Mouse (Mus musculus) MEL (cell line): ENCODE results near the gene Dnase1l3. TPM values are rescaled to one million over a fixed set of nuclear protein-coding genes. Genes with fewer than 3 reads are reported as not detected.

Experiments used
- DNase-seq: peaks from one replicate; pipeline ENCODE4 v3.0.0; 2011; ENCODE audit warnings: low read depth, low spot score
- H3K27ac ChIP-seq: 2 replicates; pipeline ENCODE4 v1.5.1; 2012; ENCODE audit warnings: low read depth, mild to moderate bottlenecking, control low read depth, low read length, moderate library complexity; ENCODE audit not compliant: control insufficient read depth
- H3K27me3 ChIP-seq, 2 experiments: fragments of 150-350 bp in 1 of 2; sonication (generic) in 1 of 2; 2 replicates each; pipeline ENCODE4 v1.6.1; 2012; ENCODE audit warnings: low read length in 2 of 2, mild to moderate bottlenecking in 2 of 2, improper control_type of control experiment in 1 of 2, moderate library complexity in 1 of 2; ENCODE audit not compliant: insufficient read depth in 2 of 2, control insufficient read depth in 1 of 2
- H3K36me3 ChIP-seq, 2 experiments: 2 replicates each; pipeline ENCODE4 v1.6.1; 2012 to 2014; ENCODE audit warnings: low read length in 2 of 2, improper control_type of control experiment in 1 of 2, inconsistent platforms in 1 of 2, mild to moderate bottlenecking in 1 of 2; ENCODE audit not compliant: insufficient read depth in 2 of 2, control insufficient read depth in 1 of 2
- H3K4me1 ChIP-seq, 2 experiments: fragments of 150-350 bp in 1 of 2; sonication (generic) in 1 of 2; 2 replicates each; pipeline ENCODE4 v1.6.1; 2012; ENCODE audit warnings: low read length in 2 of 2, improper control_type of control experiment in 1 of 2, mild to moderate bottlenecking in 1 of 2; ENCODE audit not compliant: insufficient read depth in 2 of 2, control insufficient read depth in 1 of 2
- H3K4me3 ChIP-seq, 2 experiments: fragments of 150-350 bp in 1 of 2; sonication (generic) in 1 of 2; 2 replicates each; pipeline ENCODE4 v1.5.1; 2012; ENCODE audit warnings: low read depth in 2 of 2, low read length in 2 of 2, mild to moderate bottlenecking in 2 of 2, moderate library complexity in 2 of 2, control low read depth in 1 of 2, improper control_type of control experiment in 1 of 2; ENCODE audit not compliant: control insufficient read depth in 1 of 2, insufficient read depth in 1 of 2
- H3K79me2 ChIP-seq: 2 replicates; pipeline ENCODE4 v1.6.1; 2012; ENCODE audit warnings: mild to moderate bottlenecking, low read length, moderate library complexity; ENCODE audit not compliant: control insufficient read depth, poor library complexity, insufficient read depth
- H3K9ac ChIP-seq: 2 replicates; pipeline ENCODE4 v1.6.1; 2012; ENCODE audit warnings: low read depth, mild to moderate bottlenecking, control low read depth, low read length, moderate library complexity; ENCODE audit not compliant: control insufficient read depth, poor library complexity, severe bottlenecking
- H3K9me3 ChIP-seq: fragments of 150-350 bp; sonication (generic); replicated peaks from 2 replicates; pipeline ENCODE4 v1.6.1; 2012; ENCODE audit warnings: mild to moderate bottlenecking, low read length, improper control_type of control experiment, moderate library complexity; ENCODE audit not compliant: insufficient read depth
- EP300 ChIP-seq, 2 experiments: IDR thresholded peaks; 2 replicates each; pipeline ENCODE4 v1.6.1; 2011; ENCODE audit warnings: improper control_type of control experiment in 2 of 2, low read length in 2 of 2, low read depth in 1 of 2, mild to moderate bottlenecking in 1 of 2
- NRF1 ChIP-seq: IDR thresholded peaks from 2 replicates; pipeline ENCODE4 v1.6.1; 2014; ENCODE audit warnings: low read depth, mild to moderate bottlenecking, inconsistent platforms, low read length, improper control_type of control experiment, moderate library complexity; ENCODE audit not compliant: poor library complexity, insufficient read depth, severe bottlenecking
- polyA plus RNA-seq, 2 experiments: library from polyadenylated mRNA; stranded (reverse) in 1 of 2; unstranded in 1 of 2; fragments of >175 nt in 1 of 2; fragments of >200 nt in 1 of 2; gene quantifications; 2 replicates each; pipeline versions ENCODE4 v1.2.1 to v1.2.4; 2012; ENCODE audit warnings: low replicate concordance in 2 of 2, low read depth in 1 of 2; ENCODE audit not compliant: insufficient read length in 2 of 2, insufficient read depth in 1 of 2, missing spikeins in 1 of 2
- total RNA-seq: library from RNA; depleted of rRNA; stranded (reverse); fragments of 300-350 nt; gene quantifications from 2 replicates; pipeline ENCODE4 v1.2.3, GENCODE M21; 2012; rRNA removed

Gene Dnase1l3
- total and polyA plus RNA-seq, 3 experiments: not detected

DNA sequence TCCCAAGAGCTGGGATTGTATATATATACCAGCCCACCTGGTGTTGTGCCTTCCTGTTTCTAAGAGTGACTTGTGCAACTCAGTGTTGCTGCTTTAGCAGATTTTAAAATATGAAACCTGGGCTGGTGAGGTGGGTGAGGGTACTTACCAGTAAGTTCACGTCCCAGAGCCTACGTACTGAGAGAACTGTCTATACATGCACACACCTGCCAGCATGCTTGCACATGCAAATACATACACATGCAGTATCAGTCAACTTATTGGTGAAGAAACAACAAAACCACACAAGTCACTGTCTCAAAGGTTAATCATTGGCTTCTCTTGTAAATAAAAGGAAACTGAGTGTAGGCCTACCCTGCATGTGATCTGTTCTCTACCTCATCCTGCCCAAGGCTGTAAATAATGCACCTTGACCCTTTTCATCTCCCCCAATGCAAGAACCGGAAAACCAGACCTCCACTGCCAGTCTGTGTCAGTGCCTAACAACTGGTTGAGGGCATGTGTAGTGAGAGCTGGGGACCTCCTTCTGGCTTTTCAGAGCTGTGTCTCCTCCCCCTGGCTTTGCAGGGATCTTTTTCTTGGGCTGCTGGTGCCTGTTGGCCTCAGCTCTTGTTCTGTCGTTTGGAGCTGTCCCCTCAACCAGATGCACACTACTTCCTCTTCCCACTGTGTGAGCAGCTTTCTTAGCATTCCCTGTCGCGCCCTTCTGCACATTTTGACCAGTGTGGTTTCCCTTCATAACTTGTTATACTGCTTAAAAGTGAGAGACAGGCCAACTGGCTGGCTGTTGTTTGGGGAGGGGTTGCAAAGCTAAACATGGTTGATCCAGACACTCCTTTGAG lies 76.0 kb downstream of the Dnase1l3 start:
- no peak overlapping the region for H3K9ac ChIP-seq
- no peak overlapping the region for H3K4me3 ChIP-seq
- H3K36me3 ChIP-seq: peaks cover 0 to 2% of the 10 kb centered on the region in 2 experiments; a peak in 1 of 4 replicates
- DNase-seq: no peak
- H3K4me1 ChIP-seq: peaks cover 0 to 11% of the 10 kb centered on the region in 2 experiments; a peak in 2 of 4 replicates
- H3K27me3 ChIP-seq: no peaks in the 10 kb centered on the region
- no peaks in the 10 kb centered on the region for H3K79me2 ChIP-seq
- no peaks in the 10 kb centered on the region for H3K9me3 ChIP-seq
- no peak overlapping the region for H3K27ac ChIP-seq
- TF ChIP-seq NRF1 (no peak), EP300 (IDR thresholded peaks at IDR 0.05; ENCODE audit: low read depth in 1 of 2, low read length in 2 of 2) (no peak)
- TF ChIP-seq, all 39 proteins: peak for 0

Other genes starting within 250 kb of the Dnase1l3 start
- not detected in 2 replicates for gene Gm26661, start 203.0 kb downstream of the Dnase1l3 start, total RNA-seq
- not detected for gene Gm26661, start 203.0 kb downstream of the Dnase1l3 start, polyA plus RNA-seq
- gene Flnb, start 176.6 kb downstream of the Dnase1l3 start, total RNA-seq: 3.1 TPM in 2 replicates
- 1 to 10 TPM in 1 of 2 experiments, not detected in 1; 1.0 TPM for gene Flnb, start 176.6 kb downstream of the Dnase1l3 start, polyA plus RNA-seq
- gene Gm45521, start 37.3 kb downstream of the Dnase1l3 start, total RNA-seq: not detected in 2 replicates
- not detected for gene Gm45521, start 37.3 kb downstream of the Dnase1l3 start, polyA plus RNA-seq
- not detected in 2 replicates for gene Abhd6, start 8.3 kb upstream of the Dnase1l3 start, total RNA-seq
- gene Abhd6, start 8.3 kb upstream of the Dnase1l3 start, polyA plus RNA-seq: not detected
- gene Rpp14, start 85.8 kb upstream of the Dnase1l3 start, total RNA-seq: 31.5 and 41.2 TPM in 2 replicates
- gene Rpp14, start 85.8 kb upstream of the Dnase1l3 start, polyA plus RNA-seq: 10 to 100 TPM in 1 of 2 experiments, not detected in 1; 45.5 TPM
- gene Pxk, start 103.6 kb upstream of the Dnase1l3 start, total RNA-seq: 5.9 and 6.1 TPM in 2 replicates
- 10 to 100 TPM in 1 of 2 experiments, not detected in 1; 12.9 TPM for gene Pxk, start 103.6 kb upstream of the Dnase1l3 start, polyA plus RNA-seq
- 128 and 140 TPM in 2 replicates for gene Pdhb, start 178.5 kb upstream of the Dnase1l3 start, total RNA-seq
- 100 to 1,000 TPM in 1 of 2 experiments, not detected in 1; 109 TPM for gene Pdhb, start 178.5 kb upstream of the Dnase1l3 start, polyA plus RNA-seq
- 3.6 and 4.2 TPM in 2 replicates for gene Kctd6, start 219.6 kb upstream of the Dnase1l3 start, total RNA-seq
- 1 to 10 TPM in 1 of 2 experiments, not detected in 1; 5.5 TPM for gene Kctd6, start 219.6 kb upstream of the Dnase1l3 start, polyA plus RNA-seq